Mouse (Mus musculus) kidney, adult 9 months (tissue): ENCODE measurements at regions not wholly inside any gene's neighbourhood (a gene's known extent, or its start where the extent isn't known, plus 50 kb on each side); places are given as distances from the start of the nearest gene placed in this dataset.

Source experiments
- DNase-seq: peaks from one replicate; pipeline ENCODE4 v3.0.0; 2022

GRCm38 (mm10) chr5:64704144-64704543, 99.0 kb upstream of the Klf3 start:
- peak; percentile 35 for DNase-seq

DNA sequence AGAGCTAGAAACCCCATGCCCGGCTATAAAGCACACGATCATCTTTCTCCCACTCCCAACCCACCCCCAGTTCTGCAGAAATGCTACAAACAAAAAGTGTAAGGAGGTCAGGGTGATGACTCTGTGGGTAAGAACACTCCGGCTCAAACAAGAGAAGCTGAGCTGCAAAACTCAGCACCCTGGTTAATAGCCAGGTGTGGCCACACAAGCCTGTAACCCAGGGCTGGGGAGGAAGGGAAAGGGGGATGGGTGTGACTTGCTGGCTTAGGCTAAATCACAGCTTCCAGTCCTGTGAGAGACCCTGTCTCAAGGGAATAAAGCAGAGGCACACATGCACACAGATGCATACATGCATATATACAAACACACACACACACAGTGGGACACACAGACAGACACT, 96.6 kb upstream of the Klf3 start:
- DNase-seq: no peak

- DNase-seq: no peak
These were observed 94.0 kb upstream of the Klf3 start for GRCm38 (mm10) chr5:64709146-64709545.

DNA sequence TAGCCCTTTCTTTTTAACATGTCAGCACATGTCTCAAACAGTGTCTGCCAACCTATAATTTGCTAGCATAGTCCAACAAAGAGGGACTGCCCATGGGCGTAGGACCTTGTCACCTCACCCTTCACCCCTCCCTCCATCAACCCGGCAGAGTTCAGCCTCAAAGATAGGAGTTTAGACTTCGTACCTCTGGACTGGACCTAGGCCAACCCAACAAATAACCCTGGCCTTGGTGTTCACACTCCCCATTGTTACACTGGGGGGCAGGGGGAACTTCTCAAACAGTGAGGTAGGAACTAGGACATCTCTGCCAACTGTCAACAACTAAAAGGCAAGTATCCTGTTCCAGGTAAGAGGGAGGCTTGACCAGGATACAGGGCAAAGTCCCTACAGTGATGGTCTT, 93.0 kb upstream of the Klf3 start:
- DNase-seq: peak; percentile 40

GRCm38 (mm10) chr5:64710968-64711367, 92.2 kb upstream of the Klf3 start:
- DNase-seq: no peak

- DNase-seq: no peak
These were observed 89.0 kb upstream of the Klf3 start for GRCm38 (mm10) chr5:64714221-64714653.

DNA sequence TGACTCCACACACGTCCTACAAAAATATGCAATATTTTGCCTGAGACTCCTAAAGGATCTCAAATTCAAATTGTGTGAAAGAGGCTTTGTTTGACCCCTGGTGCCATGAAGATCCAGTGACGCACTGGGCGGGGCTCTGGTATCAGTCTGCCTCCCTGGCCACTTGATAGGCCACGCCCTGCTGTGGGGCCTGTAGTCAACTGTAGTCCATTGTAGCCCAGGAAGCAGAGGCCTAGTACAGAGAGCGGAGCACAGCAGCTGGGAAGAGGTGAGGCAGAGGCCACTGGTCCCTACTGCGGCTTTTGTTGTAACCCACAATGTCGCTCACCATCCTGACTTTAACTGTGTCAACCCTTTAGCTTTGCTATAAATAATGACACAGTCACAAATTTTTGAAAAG, 88.5 kb upstream of the Klf3 start:
- no peak for DNase-seq

- DNase-seq: no peak
These were observed 86.6 kb upstream of the Klf3 start for GRCm38 (mm10) chr5:64716551-64716950.

- no peak for DNase-seq
These were observed 81.0 kb upstream of the Klf3 start for GRCm38 (mm10) chr5:64722211-64722610.

DNA sequence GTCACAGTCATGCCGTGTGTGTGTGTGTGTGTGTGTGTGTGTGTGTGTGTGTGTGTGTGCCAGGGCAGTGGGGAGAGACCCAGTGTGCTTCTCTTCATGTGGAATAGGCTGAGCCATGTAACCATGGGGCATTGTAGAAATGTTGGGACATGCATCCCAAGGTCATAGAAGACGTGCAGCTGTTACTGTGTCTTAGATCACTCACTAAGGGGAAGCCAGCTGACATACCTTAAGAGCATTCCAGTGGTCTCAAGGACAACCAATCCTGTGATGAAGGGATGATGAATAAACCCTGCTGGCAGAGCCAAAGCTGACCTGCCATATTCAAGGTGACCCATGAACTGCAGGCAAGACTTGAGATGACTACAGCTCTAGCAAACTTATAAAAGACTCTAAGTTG, 75.3 kb upstream of the Klf3 start:
- DNase-seq: no peak

DNA sequence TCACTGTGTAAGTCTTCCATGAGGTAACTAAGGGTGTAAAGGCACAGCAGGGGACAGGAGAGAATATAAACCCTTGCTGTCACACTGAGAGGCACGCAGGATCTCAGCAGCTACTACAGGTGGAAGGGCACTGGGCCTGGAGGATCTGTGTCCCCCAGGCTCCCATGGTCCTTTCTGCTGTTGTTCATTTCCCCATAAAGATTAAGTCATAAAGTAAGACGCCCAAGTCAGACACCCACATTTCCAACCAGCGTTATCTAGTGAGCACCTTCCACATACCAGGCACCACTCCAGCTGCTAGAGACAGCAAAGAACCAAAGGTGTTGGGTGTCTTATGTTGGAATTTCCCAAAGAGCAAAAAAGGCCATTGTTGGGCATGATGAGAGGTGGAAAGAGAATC, 70.8 kb upstream of the Klf3 start:
- DNase-seq: no peak

- DNase-seq: no peak
These were observed 66.2 kb upstream of the Klf3 start for GRCm38 (mm10) chr5:64736985-64737384.

DNA sequence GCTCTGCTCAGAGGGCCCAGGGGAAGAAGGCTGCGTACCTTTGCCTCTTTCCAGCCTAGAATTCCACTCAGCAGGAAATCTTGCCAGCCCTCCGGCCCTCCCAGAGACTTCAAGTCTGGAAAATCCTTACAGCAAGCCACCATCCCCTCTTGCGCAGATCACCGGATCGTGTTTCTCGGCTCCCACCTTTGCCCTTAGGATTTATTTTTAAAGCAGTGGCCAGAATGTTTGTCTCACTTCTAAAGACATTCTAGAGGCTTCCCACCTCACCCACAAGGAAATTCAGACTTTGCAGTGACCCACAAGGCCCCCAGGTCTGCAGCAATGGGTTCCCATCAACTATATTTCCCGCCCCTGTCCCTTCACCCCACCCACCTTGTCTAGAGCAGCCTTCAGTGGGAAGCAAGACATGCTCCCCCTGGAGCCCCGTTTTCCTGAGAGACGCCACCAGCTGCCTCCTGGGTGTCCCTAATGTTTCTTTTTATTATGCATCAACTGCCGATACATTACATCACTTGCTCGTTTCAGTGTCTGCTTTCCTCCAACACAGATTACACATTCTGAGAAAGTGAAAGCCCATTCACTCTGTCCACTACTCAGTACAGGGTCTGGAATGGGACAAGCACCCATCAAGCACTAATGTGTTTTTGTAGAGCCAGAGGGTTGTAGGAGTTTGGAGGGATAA, 65.0 kb upstream of the Klf3 start:
- no peak for DNase-seq

GRCm38 (mm10) chr5:64738781-64739310, 64.3 kb upstream of the Klf3 start:
- DNase-seq: no peak

DNA sequence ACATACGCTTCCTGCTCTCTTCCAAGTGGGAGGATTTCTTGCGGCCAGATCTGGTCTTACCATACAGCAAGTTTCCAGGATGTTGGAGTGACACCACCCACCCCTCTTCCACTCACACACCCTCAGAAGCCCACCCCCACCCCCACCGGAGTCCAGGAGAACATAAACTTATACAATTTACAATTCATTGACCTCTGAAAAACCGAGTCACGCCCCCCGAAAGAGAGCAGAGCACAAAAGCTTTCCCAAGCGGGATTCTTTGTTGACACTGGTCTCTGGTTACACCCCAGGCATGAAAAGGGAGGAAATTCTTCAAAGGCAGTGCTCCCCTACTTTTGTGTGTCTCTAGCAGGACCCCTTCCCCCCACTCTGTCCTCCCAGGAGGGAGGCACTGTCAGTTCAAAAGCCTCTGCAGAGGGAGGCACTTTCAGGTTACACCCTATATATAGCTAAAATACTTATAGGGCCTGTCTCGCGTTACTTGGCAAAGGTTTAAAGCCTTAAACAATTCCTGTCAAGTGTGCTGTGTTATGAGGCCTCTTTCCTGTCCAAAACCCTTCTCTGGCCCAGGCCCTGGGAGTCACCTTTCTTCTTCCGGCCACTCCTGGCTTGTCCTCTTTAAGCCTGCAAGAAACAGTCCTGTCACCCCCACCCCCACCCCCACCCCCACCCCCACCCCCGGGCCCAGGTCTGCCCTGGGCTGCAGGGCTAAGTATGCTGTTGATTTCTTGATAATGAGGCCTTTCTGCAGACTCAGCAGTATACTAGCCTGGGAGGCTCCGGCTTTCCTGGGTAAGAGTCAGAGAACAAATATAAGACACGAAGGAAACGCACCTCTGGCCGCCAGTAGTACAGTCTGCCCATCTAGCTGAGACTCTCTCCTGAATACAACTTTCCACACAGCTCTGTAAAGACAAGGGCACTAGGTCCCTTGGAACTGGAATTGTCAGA, 63.6 kb upstream of the Klf3 start:
- DNase-seq: no peak

DNA sequence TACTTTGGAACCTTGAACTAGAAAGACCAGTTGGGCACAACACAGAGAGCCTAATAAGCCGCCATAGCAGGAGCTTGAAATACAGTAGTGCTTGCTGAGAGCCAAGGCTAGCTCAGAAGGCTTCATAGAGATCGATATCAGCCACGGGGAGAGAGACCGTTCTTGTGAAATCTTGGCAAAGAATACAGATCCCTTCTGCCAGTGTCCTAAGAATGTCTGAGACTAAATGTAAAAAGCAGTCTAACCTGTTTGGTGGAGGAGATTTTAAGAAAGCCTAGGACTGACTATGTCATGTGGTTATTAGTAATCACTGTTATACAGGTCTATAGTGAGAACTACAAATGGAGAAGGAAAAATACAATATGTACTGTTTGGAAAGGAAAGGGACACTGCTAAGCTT, 59.1 kb upstream of the Klf3 start:
- no peak for DNase-seq

DNA sequence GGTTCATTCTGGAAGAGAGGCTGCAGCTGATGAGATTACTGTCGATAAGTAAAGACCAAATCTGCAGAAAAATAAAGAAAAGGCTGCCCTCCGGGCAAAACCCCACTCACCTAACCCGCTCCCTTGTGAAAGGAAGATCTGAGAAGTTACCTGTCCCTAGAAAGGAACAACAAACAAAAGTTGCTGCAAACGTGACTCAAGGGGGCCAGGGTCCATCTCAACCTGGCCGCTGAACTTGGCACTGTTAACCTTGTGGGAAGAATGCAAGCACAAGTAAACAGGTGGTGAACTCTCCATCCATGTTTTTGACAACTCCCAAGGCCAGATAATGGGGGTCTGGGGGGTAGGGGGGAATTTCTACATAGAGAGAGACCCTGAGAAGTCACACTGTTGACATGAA, 58.7 kb upstream of the Klf3 start:
- no peak for DNase-seq

GRCm38 (mm10) chr5:64747461-64747860, 55.7 kb upstream of the Klf3 start:
- no peak for DNase-seq

DNA sequence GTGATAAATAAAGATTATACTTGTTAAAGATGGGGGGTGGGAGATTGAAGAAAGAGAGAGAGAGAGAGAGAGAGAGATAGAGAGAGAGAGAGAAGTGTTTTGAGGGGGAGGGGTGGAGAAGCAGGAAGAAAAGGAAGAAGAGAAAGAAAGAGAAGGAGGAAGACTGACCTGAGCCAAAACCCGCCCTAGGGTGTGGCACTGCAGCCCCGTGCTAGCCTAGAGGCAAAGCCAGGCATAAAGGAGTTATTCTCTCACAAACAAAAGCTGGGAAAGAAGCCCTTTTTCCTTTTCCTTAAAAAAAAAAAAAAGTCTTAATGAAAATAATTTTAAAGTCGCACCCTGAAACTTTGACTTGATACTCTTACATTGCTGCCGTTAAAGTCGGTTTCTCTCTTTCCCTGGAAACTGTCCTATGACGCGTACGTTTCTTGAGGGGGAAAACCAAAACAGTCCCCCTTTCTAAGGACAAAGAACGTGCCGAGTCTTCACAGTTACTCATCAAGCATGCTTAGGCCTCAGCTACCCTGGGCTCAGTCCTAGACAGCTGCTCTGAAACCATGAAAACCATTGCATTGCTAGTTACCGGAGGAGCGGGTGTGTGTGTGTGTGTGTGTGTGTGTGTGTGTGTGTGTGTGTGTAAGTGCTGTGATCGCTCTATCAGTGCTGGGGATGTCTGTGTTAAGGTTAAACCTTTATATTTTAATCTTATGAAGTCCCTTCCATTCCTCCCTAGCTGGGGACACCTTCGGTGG, 53.6 kb upstream of the Klf3 start:
- DNase-seq: no peak

- no peak for DNase-seq
These were observed 52.8 kb upstream of the Klf3 start for GRCm38 (mm10) chr5:64750406-64750805.

DNA sequence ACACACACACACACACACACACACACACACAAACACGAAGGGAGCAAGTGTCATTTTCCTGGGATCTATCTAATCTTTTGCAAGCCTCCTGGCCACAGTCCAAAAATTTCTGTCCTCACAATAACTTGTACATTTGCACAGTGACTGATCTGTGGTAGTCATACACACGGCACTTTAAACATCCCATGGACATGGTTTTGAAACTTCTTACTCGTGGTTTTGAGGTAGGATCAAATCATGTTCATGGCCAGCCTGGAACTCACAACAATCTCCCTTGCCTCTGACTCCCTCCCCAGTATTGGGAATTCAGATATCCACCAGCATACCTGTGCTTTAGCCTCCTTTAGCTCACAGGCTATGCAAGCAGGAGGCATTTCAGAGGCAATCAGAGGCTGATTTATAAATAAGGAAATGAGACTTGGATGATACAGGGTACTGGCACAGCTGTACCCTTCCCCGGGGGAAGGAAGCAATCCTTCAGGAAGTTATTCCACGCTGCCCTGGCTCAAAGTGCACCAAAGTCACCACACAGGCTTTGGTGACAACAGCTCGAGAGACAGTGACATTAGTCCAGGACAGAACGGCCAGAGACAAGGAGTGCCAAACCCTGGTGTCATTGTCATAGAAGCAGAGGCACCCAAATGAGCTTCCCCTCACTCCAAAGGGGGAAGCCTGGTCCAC, 52.1 kb upstream of the Klf3 start:
- DNase-seq: no peak

DNA sequence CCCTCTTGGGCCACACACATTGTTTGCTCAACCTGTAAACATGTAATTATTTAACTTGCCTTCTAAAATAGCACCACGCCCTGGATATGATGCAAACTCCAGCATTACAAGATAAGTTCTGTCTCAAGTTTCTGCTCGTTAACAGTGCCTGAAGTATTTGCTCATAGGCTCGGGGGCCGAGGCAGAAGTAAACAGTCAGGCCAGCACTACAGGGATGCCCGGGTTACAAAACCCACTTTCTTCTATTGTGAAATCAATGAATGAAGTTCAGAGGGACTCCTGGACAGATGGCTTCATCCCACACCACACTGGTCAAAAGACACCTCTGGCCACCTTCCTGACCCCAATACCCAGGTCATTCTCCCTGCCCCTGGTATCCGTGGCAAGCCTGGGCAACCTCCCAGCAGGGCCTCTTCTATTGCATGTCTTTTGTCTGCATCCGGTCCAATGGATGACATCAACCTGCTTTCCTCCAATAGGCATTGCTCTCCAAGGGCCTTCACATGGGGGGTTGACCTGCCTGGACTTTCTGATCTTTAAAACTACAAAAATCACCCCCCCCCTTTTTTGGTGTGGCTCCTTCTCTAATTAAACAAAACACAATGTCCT, 49.9 kb upstream of the Klf3 start:
- no peak for DNase-seq
